Mouse (Mus musculus) lung, postnatal 0 days (tissue): ENCODE results near the gene Cfap58. TPM values are rescaled to one million over a fixed set of nuclear protein-coding genes. Genes with fewer than 3 reads are reported as not detected.

Source experiments
- ATAC-seq: fragments of 200-750 bp; cut with Nextera tagmentation; 2 replicates; pipeline ENCODE4 v1.8.0; 2017; ENCODE audit warnings: moderate library complexity
- DNase-seq: peaks from one replicate; pipeline ENCODE4 v3.0.0-alpha.2; 2016; ENCODE audit warnings: low spot score
- H3K27ac ChIP-seq: fragments of 300-500 bp; sonication (generic); 2 replicates; pipeline ENCODE4 v1.5.1; 2014; ENCODE audit warnings: antibody characterized with exemption, mild to moderate bottlenecking, low read length, mixed read lengths
- H3K27me3 ChIP-seq: fragments of 300-500 bp; sonication (generic); replicated peaks from 2 replicates; pipeline ENCODE4 v1.6.1; 2014; ENCODE audit warnings: low read length, mixed read lengths; ENCODE audit not compliant: insufficient read depth
- H3K36me3 ChIP-seq: fragments of 300-500 bp; sonication (generic); 2 replicates; pipeline ENCODE4 v1.6.1; 2014; ENCODE audit warnings: low read length, mixed read lengths; ENCODE audit not compliant: insufficient read depth
- H3K4me1 ChIP-seq: fragments of 300-500 bp; sonication (generic); 2 replicates; pipeline ENCODE4 v1.6.1; 2014; ENCODE audit warnings: antibody characterized with exemption, low read depth, low read length, mixed read lengths; ENCODE audit not compliant: insufficient read depth
- H3K4me2 ChIP-seq: fragments of 300-500 bp; sonication (generic); replicated peaks from 2 replicates; pipeline ENCODE4 v1.6.1; 2014; ENCODE audit warnings: low read depth, mild to moderate bottlenecking, low read length, moderate library complexity, mixed read lengths
- H3K4me3 ChIP-seq: fragments of 300-500 bp; sonication (generic); 2 replicates; pipeline ENCODE4 v1.5.1; 2014; ENCODE audit warnings: low read depth, low read length
- H3K9ac ChIP-seq: fragments of 300-500 bp; sonication (generic); replicated peaks from 2 replicates; pipeline ENCODE4 v1.6.1; 2014; ENCODE audit warnings: low read depth, mild to moderate bottlenecking
- H3K9me3 ChIP-seq: fragments of 300-500 bp; sonication (generic); 2 replicates; pipeline ENCODE4 v1.6.1; 2016; ENCODE audit warnings: low read length, mixed read lengths
- CTCF ChIP-seq: IDR thresholded peaks from 2 replicates; pipeline ENCODE4 v1.5.1; 2016; ENCODE audit warnings: antibody characterized with exemption, mild to moderate bottlenecking
- EP300 ChIP-seq: IDR thresholded peaks from 2 replicates; pipeline ENCODE4 v1.6.1; 2016; ENCODE audit warnings: antibody characterized with exemption, mild to moderate bottlenecking, control low read depth
- WGBS: fragments of 180-500 bp; shearing (Covaris S2); extraction: QIAGEN DNeasy Blood & Tissue Kit; methylation state at CpG from one replicate; pipeline ENCODE4 v1.1.7; 2014; 5-methylcytosine and 5-hydroxymethylcytosine counted together
- polyA plus RNA-seq: library from polyadenylated mRNA; unstranded; fragments of >200 nt; fragmentation: Nextera tagmentation; extraction: Ambion mirVana; gene quantifications from 2 replicates; pipeline ENCODE4 v1.2.1, GENCODE M21; 2015

The Cfap58 gene
- polyA plus RNA-seq, 1 experiment from 2014 or later: 2.0 TPM

DNA sequence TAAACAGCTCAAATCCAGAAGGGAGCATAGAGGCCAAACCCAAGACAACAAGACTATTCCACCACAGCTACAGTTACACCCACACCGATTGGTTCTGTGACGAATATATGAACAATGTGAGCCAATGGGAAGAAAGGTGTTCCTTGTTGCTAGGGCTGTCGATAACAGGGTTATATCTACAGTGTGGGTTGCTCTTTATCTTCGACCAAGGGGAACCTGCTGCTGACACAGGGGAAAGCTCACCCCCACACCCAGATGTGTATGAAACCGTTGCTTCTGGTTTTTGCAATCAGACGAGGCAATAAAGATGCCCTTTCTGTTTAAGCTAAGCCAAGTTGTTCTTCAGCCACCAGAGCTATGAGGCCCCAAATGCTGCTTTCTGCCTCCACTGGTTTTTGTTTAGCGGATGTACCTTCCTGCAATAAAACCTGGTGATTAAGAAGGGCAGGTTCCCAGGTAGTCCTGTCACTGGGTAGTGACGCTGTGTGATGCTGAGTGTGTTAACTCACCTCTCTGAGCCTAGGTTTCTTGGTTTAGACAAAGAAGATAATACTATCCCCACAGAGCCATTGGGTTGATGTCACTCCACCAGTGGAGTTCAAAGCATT, 38.9 kb upstream of the Cfap58 start:
- TF ChIP-seq EP300: no peak
- no peak for DNase-seq
- Histone ChIP-seq H3K9ac (no peak overlapping the region), H3K4me2 (no peak overlapping the region), H3K9me3 (no peaks in the 10 kb centered on the region), H3K27ac (no peak overlapping the region), H3K36me3 (peaks cover 34% of the 10 kb centered on the region), H3K4me3 (no peak overlapping the region), H3K4me1 (peaks cover 15% of the 10 kb centered on the region; the same call in 1 of the 2 replicates), H3K27me3 (no peaks in the 10 kb centered on the region)
- no peak for ATAC-seq
- 87% methylated on average over 8 of the region's 8 CpGs for WGBS

DNA sequence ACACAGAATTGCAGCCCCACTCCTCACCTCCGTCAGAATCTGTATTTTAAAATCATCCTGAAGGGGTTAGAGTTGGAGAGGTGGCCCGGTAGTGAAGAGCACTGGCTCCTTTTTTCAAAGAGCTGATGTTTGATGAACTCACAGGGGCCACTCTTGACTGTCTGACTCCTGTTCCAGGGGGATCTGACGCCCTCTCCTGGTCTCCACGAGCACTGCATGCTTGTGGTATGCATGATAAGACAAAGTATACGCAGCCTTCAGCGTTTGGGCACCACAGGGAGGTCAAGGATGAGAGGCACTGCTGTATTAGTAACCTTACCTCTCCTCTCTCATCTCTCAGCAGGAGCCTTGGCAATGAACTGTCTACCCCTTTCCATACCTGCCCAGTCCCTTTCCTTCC, 37.5 kb upstream of the Cfap58 start:
- peaks cover 26% of the 10 kb centered on the region for H3K36me3 ChIP-seq
- no peak overlapping the region for H3K4me2 ChIP-seq
- H3K9me3 ChIP-seq: no peaks in the 10 kb centered on the region
- H3K9ac ChIP-seq: no peak overlapping the region
- TF ChIP-seq EP300 (no peak), CTCF (peak; percentile 69)
- H3K4me3 ChIP-seq: no peak overlapping the region
- H3K4me1 ChIP-seq: peaks cover 15% of the 10 kb centered on the region; the same call in 1 of the 2 replicates
- no peak for ATAC-seq
- WGBS: 51% methylated on average over 6 of the region's 6 CpGs
- H3K27ac ChIP-seq: no peak overlapping the region
- DNase-seq: no peak
- H3K27me3 ChIP-seq: no peaks in the 10 kb centered on the region

- Histone ChIP-seq H3K27ac (no peak overlapping the region), H3K36me3 (peaks cover 21% of the 10 kb centered on the region), H3K9ac (no peak overlapping the region), H3K4me3 (no peak overlapping the region), H3K9me3 (no peaks in the 10 kb centered on the region), H3K27me3 (no peaks in the 10 kb centered on the region), H3K4me1 (peaks cover 15% of the 10 kb centered on the region; the same call in 1 of the 2 replicates), H3K4me2 (no peak overlapping the region)
- TF ChIP-seq EP300 (no peak), CTCF (no peak)
- ATAC-seq: no peak
- no peak for DNase-seq
- WGBS: 69% methylated on average over 10 of the region's 10 CpGs
Measured at GRCm38 (mm10) chr19:47900558-47900957, 36.9 kb upstream of the Cfap58 start.

- DNase-seq (peak; percentile 63), ATAC-seq (peak; percentile 54)
- no peaks in the 10 kb centered on the region for H3K27me3 ChIP-seq
- peaks cover 4% of the 10 kb centered on the region; the same call in 1 of the 2 replicates for H3K36me3 ChIP-seq
- no peak overlapping the region for H3K9ac ChIP-seq
- TF ChIP-seq EP300 (peak; percentile 49; the same call in 1 of the 2 replicates), CTCF (no peak)
- no peak overlapping the region for H3K4me3 ChIP-seq
- H3K4me1 ChIP-seq: peaks cover 15% of the 10 kb centered on the region; the same call in 1 of the 2 replicates
- H3K4me2 ChIP-seq: no peak overlapping the region
- WGBS: 45% methylated on average over 13 of the region's 13 CpGs
- no peaks in the 10 kb centered on the region for H3K9me3 ChIP-seq
- peak overlapping the region; percentile 63; the same call in 1 of the 2 replicates for H3K27ac ChIP-seq
Measured at GRCm38 (mm10) chr19:47902316-47903201, 34.9 kb upstream of the Cfap58 start.

- no peak overlapping the region for H3K4me3 ChIP-seq
- 79% methylated on average over 4 of the region's 4 CpGs for WGBS
- DNase-seq (no peak), ATAC-seq (no peak)
- peaks cover 18% of the 10 kb centered on the region for H3K4me1 ChIP-seq
- no peak overlapping the region for H3K4me2 ChIP-seq
- no peaks in the 10 kb centered on the region for H3K9me3 ChIP-seq
- no peaks in the 10 kb centered on the region for H3K36me3 ChIP-seq
- H3K27me3 ChIP-seq: no peaks in the 10 kb centered on the region
- no peak overlapping the region for H3K27ac ChIP-seq
- no peak for TF ChIP-seq CTCF
- TF ChIP-seq EP300: no peak
- no peak overlapping the region for H3K9ac ChIP-seq
Measured at GRCm38 (mm10) chr19:47903679-47904078, 33.8 kb upstream of the Cfap58 start.

GRCm38 (mm10) chr19:47905081-47905480, 32.4 kb upstream of the Cfap58 start:
- DNase-seq: no peak
- no peaks in the 10 kb centered on the region for H3K27me3 ChIP-seq
- H3K4me1 ChIP-seq: peaks cover 19% of the 10 kb centered on the region
- 66% methylated on average over 4 of the region's 4 CpGs for WGBS
- H3K36me3 ChIP-seq: no peaks in the 10 kb centered on the region
- H3K27ac ChIP-seq: no peak overlapping the region
- H3K9me3 ChIP-seq: no peaks in the 10 kb centered on the region
- H3K4me2 ChIP-seq: no peak overlapping the region
- no peak overlapping the region for H3K9ac ChIP-seq
- ATAC-seq: no peak
- no peak overlapping the region for H3K4me3 ChIP-seq
- no peak for TF ChIP-seq CTCF
